Mouse (Mus musculus) liver, embryonic 15.5 days (tissue): ENCODE measurements around the gene Klk8. TPM values are rescaled to one million over a fixed set of nuclear protein-coding genes. Genes with fewer than 3 reads are reported as not detected.
A peak's percentile ranks its signal among the peaks of the same experiment; 100 is the strongest.

Experiments used
- ATAC-seq: fragments of 200-750 bp; cut with Nextera tagmentation; 2 replicates; pipeline ENCODE4 v1.8.0; 2017; ENCODE audit warnings: moderate number of reproducible peaks, mild to moderate bottlenecking, moderate library complexity; ENCODE audit not compliant: insufficient read depth
- H3K27ac ChIP-seq: fragments of 300-500 bp; sonication (generic); replicated peaks from 2 replicates; pipeline ENCODE4 v1.5.1; 2015; ENCODE audit warnings: mild to moderate bottlenecking, inconsistent platforms
- H3K27me3 ChIP-seq: fragments of 300-500 bp; sonication (generic); 2 replicates; pipeline ENCODE4 v1.6.1; 2015; ENCODE audit warnings: mild to moderate bottlenecking, inconsistent platforms
- H3K36me3 ChIP-seq: fragments of 300-500 bp; sonication (generic); replicated peaks from 2 replicates; pipeline ENCODE4 v1.6.1; 2015; ENCODE audit warnings: moderate library complexity, mild to moderate bottlenecking, inconsistent platforms
- H3K4me1 ChIP-seq: fragments of 300-500 bp; sonication (generic); replicated peaks from 2 replicates; pipeline ENCODE4 v1.6.1; 2015; ENCODE audit warnings: inconsistent platforms
- H3K4me2 ChIP-seq: fragments of 300-500 bp; sonication (generic); 2 replicates; pipeline ENCODE4 v1.6.1; 2015; ENCODE audit warnings: moderate library complexity, mild to moderate bottlenecking, inconsistent platforms
- H3K4me3 ChIP-seq: fragments of 300-500 bp; sonication (generic); replicated peaks from 2 replicates; pipeline ENCODE4 v1.5.1; 2015; ENCODE audit warnings: mild to moderate bottlenecking, inconsistent platforms
- H3K9ac ChIP-seq: fragments of 300-500 bp; sonication (generic); 2 replicates; pipeline ENCODE4 v1.6.1; 2015; ENCODE audit warnings: moderate library complexity, mild to moderate bottlenecking, inconsistent platforms
- H3K9me3 ChIP-seq: fragments of 300-500 bp; sonication (generic); replicated peaks from 2 replicates; pipeline ENCODE4 v1.6.1; 2016; ENCODE audit warnings: inconsistent platforms
- WGBS: fragments of 180-500 bp; shearing (Covaris S2); methylation state at CpG from one replicate; pipeline ENCODE4 v1.1.7; 2015; ENCODE audit warnings: mixed read lengths; ENCODE audit not compliant: insufficient replicate concordance; 5-methylcytosine and 5-hydroxymethylcytosine counted together
- polyA plus RNA-seq: library from polyadenylated mRNA; unstranded; fragments of >200 nt; fragmentation: Nextera tagmentation; extraction: Ambion mirVana; gene quantifications from 2 replicates; pipeline ENCODE4 v1.2.1, GENCODE M21; 2015

Gene Klk8
- polyA plus RNA-seq, 1 experiment from 2014 or later, result 5.1 TPM

GRCm38 (mm10) chr7:43775311-43776057, 21.9 kb upstream of the Klk8 start:
- no peaks in the 10 kb centered on the region for H3K27me3 ChIP-seq
- H3K27ac ChIP-seq, result no peak overlapping the region
- ATAC-seq, result no peak
- no peaks in the 10 kb centered on the region for H3K4me1 ChIP-seq
- H3K36me3 ChIP-seq, result no peaks in the 10 kb centered on the region
- 55% methylated on average over 7 of the region's 7 CpGs for WGBS
- H3K9me3 ChIP-seq, result no peaks in the 10 kb centered on the region
- no peak overlapping the region for H3K4me2 ChIP-seq
- H3K4me3 ChIP-seq, result no peak overlapping the region
- no peak overlapping the region for H3K9ac ChIP-seq

DNA sequence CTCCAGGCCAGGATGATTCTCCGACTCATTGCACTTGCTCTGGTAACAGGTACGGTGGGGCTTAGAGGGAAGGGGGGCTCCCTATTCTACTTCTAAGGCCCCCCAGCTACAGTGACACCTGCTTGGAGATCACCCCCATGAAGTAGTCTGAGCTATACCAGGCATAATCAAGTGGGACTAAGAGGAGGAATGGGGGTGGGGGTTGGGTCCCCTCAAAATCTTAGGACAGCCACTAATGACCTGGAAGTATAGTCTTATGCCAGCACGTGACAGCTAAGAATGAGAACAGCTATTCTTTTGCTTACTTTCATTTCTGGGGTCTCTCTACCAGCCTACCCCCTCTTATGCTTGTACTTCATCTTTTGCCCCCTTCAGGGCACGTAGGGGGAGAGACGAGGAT, 20.9 kb upstream of the Klk8 start:
- H3K9me3 ChIP-seq, result no peaks in the 10 kb centered on the region
- no peaks in the 10 kb centered on the region for H3K36me3 ChIP-seq
- H3K27ac ChIP-seq, result no peak overlapping the region
- no peaks in the 10 kb centered on the region for H3K4me1 ChIP-seq
- no peak for ATAC-seq
- H3K27me3 ChIP-seq, result no peaks in the 10 kb centered on the region
- H3K4me2 ChIP-seq, result no peak overlapping the region
- H3K9ac ChIP-seq, result no peak overlapping the region
- H3K4me3 ChIP-seq, result no peak overlapping the region
- 67% methylated on average over 5 of the region's 5 CpGs for WGBS

GRCm38 (mm10) chr7:43777423-43777822, 20.0 kb upstream of the Klk8 start:
- no peak for ATAC-seq
- Histone ChIP-seq H3K27me3 (peaks cover 2% of the 10 kb centered on the region; the same call in 1 of the 2 replicates), H3K9me3 (no peaks in the 10 kb centered on the region), H3K4me3 (no peak overlapping the region), H3K9ac (no peak overlapping the region), H3K36me3 (no peaks in the 10 kb centered on the region), H3K4me2 (no peak overlapping the region), H3K27ac (no peak overlapping the region), H3K4me1 (no peaks in the 10 kb centered on the region)
- 62% methylated on average over 12 of the region's 12 CpGs for WGBS

GRCm38 (mm10) chr7:43778176-43778970, 19.0 kb upstream of the Klk8 start:
- ATAC-seq, result no peak
- Histone ChIP-seq H3K27ac (no peak overlapping the region), H3K36me3 (no peaks in the 10 kb centered on the region), H3K4me2 (no peak overlapping the region), H3K27me3 (peaks cover 11% of the 10 kb centered on the region), H3K4me1 (0 out of 2 replicates have a peak, but pooled peaks cover 2% of the 10 kb centered on the region), H3K9ac (no peak overlapping the region), H3K4me3 (no peak overlapping the region), H3K9me3 (no peaks in the 10 kb centered on the region)
- 67% methylated on average over 10 of the region's 10 CpGs for WGBS

- Histone ChIP-seq H3K36me3 (no peaks in the 10 kb centered on the region), H3K4me2 (no peak overlapping the region), H3K9me3 (no peaks in the 10 kb centered on the region), H3K9ac (no peak overlapping the region), H3K4me1 (0 out of 2 replicates have a peak, but pooled peaks cover 2% of the 10 kb centered on the region), H3K4me3 (no peak overlapping the region), H3K27ac (no peak overlapping the region), H3K27me3 (peaks cover 15% of the 10 kb centered on the region)
- WGBS, result 52% methylated on average over 6 of the region's 6 CpGs
- no peak for ATAC-seq
Observed at GRCm38 (mm10) chr7:43780241-43780640, 17.1 kb upstream of the Klk8 start.

- no peak within 1 kb of the TSS for H3K4me3 ChIP-seq
- H3K36me3 ChIP-seq, result no peaks in the 10 kb centered on the region
- 0 out of 2 replicates have a peak, but pooled peaks cover 2% of the 10 kb centered on the region for H3K4me1 ChIP-seq
- 32% methylated on average over 5 of the region's 5 CpGs for WGBS
- H3K27ac ChIP-seq, result no peak within 1 kb of the TSS
- peaks cover 15% of the 10 kb centered on the region for H3K27me3 ChIP-seq
- ATAC-seq, result no peak
- no peak within 1 kb of the TSS for H3K4me2 ChIP-seq
- H3K9me3 ChIP-seq, result no peaks in the 10 kb centered on the region
- no peak within 1 kb of the TSS for H3K9ac ChIP-seq
Observed at GRCm38 (mm10) chr7:43780746-43781145, 16.6 kb upstream of the Klk8 start, which contains the start of gene Klk10. TSS of gene Klk10 (plus strand) at chr7:43781035.

- no peaks in the 10 kb centered on the region for H3K9me3 ChIP-seq
- peaks cover 15% of the 10 kb centered on the region for H3K27me3 ChIP-seq
- no peak for ATAC-seq
- H3K4me3 ChIP-seq, result no peak overlapping the region
- H3K4me2 ChIP-seq, result no peak overlapping the region
- no peak overlapping the region for H3K27ac ChIP-seq
- no peaks in the 10 kb centered on the region for H3K36me3 ChIP-seq
- WGBS, result 72% methylated on average over 11 of the region's 11 CpGs
- no peak overlapping the region for H3K9ac ChIP-seq
- 0 out of 2 replicates have a peak, but pooled peaks cover 2% of the 10 kb centered on the region for H3K4me1 ChIP-seq
Observed at GRCm38 (mm10) chr7:43781541-43781940, 15.8 kb upstream of the Klk8 start.

GRCm38 (mm10) chr7:43782275-43783265, 14.8 kb upstream of the Klk8 start:
- 8% methylated on average over 36 of the region's 36 CpGs for WGBS
- Histone ChIP-seq H3K4me2 (peak overlapping the region; percentile 48), H3K4me3 (no peak overlapping the region), H3K27me3 (peaks cover 15% of the 10 kb centered on the region), H3K9ac (no peak overlapping the region), H3K27ac (no peak overlapping the region), H3K4me1 (0 out of 2 replicates have a peak, but pooled peaks cover 2% of the 10 kb centered on the region), H3K9me3 (no peaks in the 10 kb centered on the region), H3K36me3 (no peaks in the 10 kb centered on the region)
- no peak for ATAC-seq

GRCm38 (mm10) chr7:43785286-43785685, 12.1 kb upstream of the Klk8 start:
- no peak overlapping the region for H3K27ac ChIP-seq
- peaks cover 15% of the 10 kb centered on the region for H3K27me3 ChIP-seq
- no peaks in the 10 kb centered on the region for H3K36me3 ChIP-seq
- 0 out of 2 replicates have a peak, but pooled peaks cover 2% of the 10 kb centered on the region for H3K4me1 ChIP-seq
- H3K4me3 ChIP-seq, result no peak overlapping the region
- H3K9me3 ChIP-seq, result no peaks in the 10 kb centered on the region
- no peak overlapping the region for H3K4me2 ChIP-seq
- H3K9ac ChIP-seq, result no peak overlapping the region
- WGBS, result 68% methylated on average over 1 of the region's 1 CpGs
- ATAC-seq, result no peak

DNA sequence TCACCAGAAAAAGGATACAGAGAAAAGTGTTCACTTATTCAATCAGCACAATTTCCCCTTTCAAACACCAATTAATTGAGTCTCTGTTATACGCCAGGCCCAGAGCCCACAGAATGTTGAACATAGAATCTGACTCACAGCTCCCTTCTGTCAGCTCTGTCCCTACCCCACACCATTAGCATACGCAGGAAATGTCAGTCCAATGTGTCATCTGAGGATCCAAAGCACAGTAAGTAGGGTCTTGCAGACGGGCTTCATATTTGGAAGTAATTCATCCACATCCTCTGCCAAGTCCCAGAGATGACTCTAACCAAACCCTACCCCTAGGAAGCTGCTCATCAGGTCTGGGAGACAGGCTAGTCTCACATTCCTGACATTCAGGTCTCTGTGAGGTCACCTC, 9.3 kb upstream of the Klk8 start:
- WGBS, result 49% methylated on average over 3 of the region's 3 CpGs
- Histone ChIP-seq H3K27me3 (peaks cover 6% of the 10 kb centered on the region), H3K36me3 (no peaks in the 10 kb centered on the region), H3K9ac (no peak overlapping the region), H3K4me1 (no peaks in the 10 kb centered on the region), H3K4me3 (no peak overlapping the region), H3K4me2 (no peak overlapping the region), H3K9me3 (no peaks in the 10 kb centered on the region), H3K27ac (no peak overlapping the region)
- no peak for ATAC-seq
